Mouse (Mus musculus) liver, embryonic 14.5 days (tissue): Measurements from ENCODE around the gene Myo18b.

Source experiments
- CTCF ChIP-seq: IDR thresholded peaks from 2 replicates; pipeline ENCODE4 v1.5.1; 2016; ENCODE audit warnings: antibody characterized with exemption, low read depth, control low read depth
- EP300 ChIP-seq: IDR thresholded peaks from 2 replicates; pipeline ENCODE4 v1.6.1; 2016; ENCODE audit warnings: antibody characterized with exemption, low read depth

- TF ChIP-seq CTCF: no peak
- no peak for TF ChIP-seq EP300
Observed at GRCm38 (mm10) chr5:112888651-112889050, 7.5 kb downstream of the Myo18b start.
